Mouse (Mus musculus) lung, adult 2 months (tissue): ENCODE data around the gene Mapk7. TPM values are rescaled to one million over a fixed set of nuclear protein-coding genes. Genes with fewer than 3 reads are reported as not detected.

Source experiments
- DNase-seq: peaks from one replicate; pipeline ENCODE4 v3.0.0; 2022
- H3K4me1 ChIP-seq: fragments of 200-500 bp; 2 replicates; pipeline ENCODE4 v1.6.1; 2011; ENCODE audit warnings: low read length; ENCODE audit not compliant: control insufficient read depth, insufficient read depth
- H3K4me3 ChIP-seq: fragments of 200-500 bp; replicated peaks from 2 replicates; pipeline ENCODE3; 2011; ENCODE audit warnings: low read depth, mild to moderate bottlenecking, control low read depth, low read length; ENCODE audit errors: extremely low read depth
- CTCF ChIP-seq: fragments of 200-500 bp; IDR thresholded peaks from 2 replicates; pipeline ENCODE4 v1.5.1; 2011; ENCODE audit warnings: mild to moderate bottlenecking, low read length, control low read depth; ENCODE audit not compliant: insufficient read depth
- POLR2A ChIP-seq: fragments of 200-500 bp; IDR thresholded peaks from 2 replicates; pipeline ENCODE4 v1.6.1; 2011; ENCODE audit warnings: low read depth, mild to moderate bottlenecking, control low read depth, low read length, borderline replicate concordance; ENCODE audit errors: extremely low read depth
- WGBS: fragments of 180-500 bp; shearing (Covaris S2); methylation state at CpG from one replicate; pipeline ENCODE4 v1.1.7; 2018; 5-methylcytosine and 5-hydroxymethylcytosine counted together
- polyA plus RNA-seq: library from polyadenylated mRNA; depleted of rRNA; stranded (reverse); fragments of >200 nt; gene quantifications from 2 replicates; pipeline ENCODE4 v1.2.3, GENCODE M21; 2012; rRNA removed

Gene Mapk7
- 39.3 and 40.1 TPM in 2 replicates for polyA plus RNA-seq

DNA sequence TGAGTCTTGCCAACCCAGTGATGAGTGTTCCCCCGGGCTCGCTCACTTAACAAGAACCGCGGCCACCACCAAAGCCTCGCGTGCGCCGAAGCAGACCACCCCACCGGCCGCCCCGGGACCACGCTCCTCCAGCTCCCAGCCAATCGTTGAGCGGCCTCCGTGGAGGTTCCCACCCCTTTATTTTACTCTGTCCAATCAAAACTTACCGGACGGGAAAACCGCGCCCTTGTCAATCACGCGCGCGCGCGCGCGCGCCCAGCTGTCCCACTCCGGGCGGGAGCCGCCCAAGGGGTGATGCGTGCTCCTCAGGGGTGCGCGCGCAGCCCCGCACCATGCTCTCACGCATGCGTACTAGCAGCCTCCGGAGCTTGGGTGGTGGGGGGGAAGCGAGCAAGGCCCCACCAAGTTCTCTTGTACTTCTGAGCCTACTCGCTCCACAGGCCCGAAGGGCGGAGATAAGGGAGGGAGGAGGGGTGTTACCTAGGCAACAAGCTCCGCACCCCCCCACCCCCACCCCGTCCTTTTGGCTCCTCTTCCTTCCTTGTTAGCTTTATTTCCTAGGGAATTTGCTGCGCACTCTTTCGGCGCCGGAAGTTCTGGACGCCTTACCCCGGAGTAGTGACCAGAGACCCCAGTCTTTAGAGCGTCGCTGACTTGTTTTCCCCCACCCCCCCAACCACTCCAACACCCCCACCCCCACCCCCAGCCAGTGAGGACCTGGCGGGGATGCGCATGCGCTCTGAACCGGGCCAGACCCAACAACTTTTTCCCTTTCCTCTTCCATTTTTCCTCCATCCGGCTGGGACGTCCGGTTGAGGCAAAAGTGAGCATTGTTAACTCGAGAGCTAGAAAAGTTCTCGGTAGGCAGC, at the start of gene Mapk7:
Gene Mapk7, minus strand, starts transcription at position 278 of the 869 bp plus-strand sequence.
- Histone ChIP-seq H3K4me1 (peaks cover 7% of the 10 kb centered on the region), H3K4me3 (peak within 1 kb of the TSS; percentile 88)
- 0% methylated on average over 62 of the region's 62 CpGs for WGBS
- TF ChIP-seq POLR2A (peak; percentile 68; the same call in 1 of the 2 replicates), CTCF (no peak)
- peak; percentile 94 for DNase-seq

DNA sequence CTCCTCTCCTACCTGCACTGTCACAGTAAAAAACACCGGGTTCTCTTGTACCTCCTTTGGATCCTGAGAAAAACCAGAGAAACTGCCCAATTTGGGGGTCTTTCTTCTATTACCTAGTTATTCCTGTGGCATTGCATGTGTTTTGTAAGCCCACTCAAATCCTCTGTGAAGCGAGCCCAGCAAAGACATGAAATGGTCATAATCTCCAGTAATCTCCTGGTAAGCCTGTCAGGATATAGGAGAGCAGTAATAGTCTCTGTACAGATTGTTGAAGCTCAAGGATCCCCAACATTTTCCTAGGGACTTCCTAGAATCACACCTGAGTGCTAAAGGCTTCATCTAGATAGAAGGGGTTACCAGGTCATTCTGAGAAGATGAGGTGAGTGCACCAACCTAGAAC, 46.9 kb upstream of the Mapk7 start:
- WGBS = 92% methylated on average over 2 of the region's 2 CpGs
- Histone ChIP-seq H3K4me1 (peaks cover 40% of the 10 kb centered on the region), H3K4me3 (no peak overlapping the region)
- no peak for TF ChIP-seq POLR2A
- no peak for TF ChIP-seq CTCF
- DNase-seq = no peak

DNA sequence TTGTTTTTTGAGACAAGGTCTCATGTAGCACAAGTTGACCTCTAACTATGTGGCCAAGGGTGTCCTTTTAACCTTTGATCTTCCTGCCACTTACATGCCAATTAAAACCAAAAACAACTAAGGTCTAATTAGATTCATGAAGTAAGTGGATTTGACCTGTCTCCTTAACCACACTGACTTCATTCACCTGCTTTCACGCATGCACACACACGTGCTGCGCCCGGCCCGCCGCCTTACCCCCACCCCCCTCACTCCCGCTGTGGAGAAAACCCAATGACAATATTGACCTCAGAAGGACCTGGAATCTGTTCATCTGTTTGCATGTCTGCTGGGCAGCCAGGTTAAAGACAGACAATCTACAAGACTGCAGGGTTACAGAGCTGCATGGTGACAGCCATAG, 46.4 kb upstream of the Mapk7 start:
- H3K4me3 ChIP-seq = no peak overlapping the region
- peaks cover 44% of the 10 kb centered on the region for H3K4me1 ChIP-seq
- WGBS = 92% methylated on average over 7 of the region's 7 CpGs
- no peak for TF ChIP-seq POLR2A
- TF ChIP-seq CTCF = no peak
- DNase-seq = no peak

DNA sequence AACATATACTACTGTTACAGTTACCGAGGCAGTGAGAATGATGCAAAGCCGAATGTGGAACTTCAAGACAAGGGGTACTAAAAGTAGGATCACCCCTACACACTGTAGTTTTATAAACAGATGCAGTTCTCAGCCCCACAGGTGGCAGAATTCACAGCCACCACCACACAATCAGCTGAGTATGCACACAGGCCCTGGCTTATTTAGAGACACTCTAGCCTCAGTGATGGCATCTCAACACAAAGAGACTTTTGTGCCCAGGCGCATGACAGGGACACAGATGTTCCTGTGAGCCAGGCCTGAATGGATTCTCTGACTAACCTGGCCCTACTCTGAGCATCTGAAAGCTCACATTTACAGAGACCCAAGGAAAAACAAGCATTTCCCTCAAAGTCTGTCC, 43.2 kb upstream of the Mapk7 start:
- no peak for DNase-seq
- WGBS = 65% methylated on average over 3 of the region's 3 CpGs
- Histone ChIP-seq H3K4me1 (peaks cover 62% of the 10 kb centered on the region), H3K4me3 (no peak overlapping the region)
- no peak for TF ChIP-seq POLR2A
- no peak for TF ChIP-seq CTCF

DNA sequence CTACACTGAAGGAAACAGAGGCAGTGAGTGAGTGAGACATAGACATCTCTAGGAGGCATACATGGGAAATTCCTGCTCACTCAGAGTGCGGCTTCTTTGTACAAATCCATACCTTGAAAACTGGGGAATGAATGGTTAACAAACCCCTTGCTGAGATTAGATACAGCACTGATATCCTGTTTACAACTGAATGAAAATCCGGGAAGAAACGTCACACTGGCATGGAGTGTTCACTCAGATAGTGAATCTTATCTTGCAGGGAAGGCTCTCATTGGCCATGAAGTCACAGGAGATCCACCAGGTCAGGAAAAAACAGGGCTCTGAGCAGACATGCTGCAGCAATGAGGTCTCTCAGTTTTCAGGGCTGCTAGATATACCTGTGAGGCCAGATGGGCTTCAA, 42.7 kb upstream of the Mapk7 start:
- 42% methylated on average over 3 of the region's 3 CpGs for WGBS
- no peak for DNase-seq

DNA sequence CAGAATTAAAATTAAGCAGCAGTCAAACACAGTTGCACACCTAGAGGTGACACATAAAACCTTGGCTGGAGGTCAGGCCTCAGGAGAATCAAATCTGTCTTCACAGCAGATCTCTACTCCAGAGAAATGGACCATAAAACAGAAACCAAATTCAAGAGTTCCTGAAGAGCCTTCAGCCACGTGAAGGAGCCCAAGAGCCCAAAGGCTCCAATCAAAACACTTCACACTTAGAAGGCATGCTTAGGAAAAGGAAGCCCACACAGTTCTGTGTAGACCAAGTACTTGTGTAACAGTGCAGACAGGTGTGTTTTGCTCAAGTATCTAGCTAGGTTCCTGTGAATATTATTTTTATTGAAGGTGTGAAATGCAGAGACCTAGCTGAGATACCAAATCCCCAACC, 41.3 kb upstream of the Mapk7 start:
- TF ChIP-seq CTCF = no peak
- TF ChIP-seq POLR2A = no peak
- Histone ChIP-seq H3K4me3 (no peak overlapping the region), H3K4me1 (peaks cover 58% of the 10 kb centered on the region)
- 21% methylated on average over 1 of the region's 1 CpGs for WGBS
- peak; percentile 26 for DNase-seq

More for the DNA sequence above, 42.7 kb upstream of the Mapk7 start:
- Histone ChIP-seq H3K4me3 (no peak overlapping the region), H3K4me1 (peaks cover 61% of the 10 kb centered on the region)
- TF ChIP-seq CTCF (no peak), POLR2A (no peak)

DNA sequence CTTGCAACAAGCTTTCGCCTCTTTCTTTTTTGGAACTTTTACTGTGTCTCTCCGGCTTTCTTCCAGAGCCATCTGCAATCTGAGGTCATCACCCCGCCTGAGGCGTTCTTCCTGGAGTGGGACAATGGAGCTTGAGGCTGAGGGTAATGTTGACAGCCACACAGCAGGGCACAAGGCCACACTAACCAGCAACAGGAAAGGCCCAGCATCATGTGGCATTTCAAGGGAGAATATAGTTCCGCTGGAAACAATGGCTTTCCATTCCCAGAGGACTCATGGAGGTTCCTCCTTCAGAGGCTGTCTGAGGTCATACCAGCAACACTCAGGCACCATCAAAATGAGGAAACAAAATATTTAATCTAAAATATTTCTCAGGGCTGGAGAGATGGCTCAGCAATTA, 39.4 kb upstream of the Mapk7 start:
- WGBS = 46% methylated on average over 5 of the region's 5 CpGs

DNA sequence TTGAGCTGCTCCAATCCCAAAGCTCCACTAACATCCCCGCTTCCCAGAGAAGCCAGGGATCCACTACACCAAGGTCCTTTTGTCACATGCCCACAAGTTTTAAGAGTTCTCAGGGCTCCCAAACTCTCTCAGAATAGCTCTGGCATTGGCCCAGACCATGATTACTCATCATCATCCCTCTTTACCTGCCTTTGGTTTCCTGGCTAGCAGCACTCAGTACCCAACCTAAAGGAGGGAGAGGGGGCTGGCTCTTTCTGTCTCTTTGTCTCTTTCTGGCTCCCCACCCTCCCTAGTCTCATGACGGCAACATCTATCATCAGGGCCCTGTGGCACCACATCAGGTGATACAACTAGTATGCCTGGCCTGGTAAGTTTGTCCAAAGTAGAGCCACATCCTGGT, 38.6 kb upstream of the Mapk7 start:
- H3K4me1 ChIP-seq = peaks cover 72% of the 10 kb centered on the region
- 65% methylated on average over 2 of the region's 2 CpGs for WGBS
- DNase-seq = peak; percentile 33
- no peak for TF ChIP-seq POLR2A
- TF ChIP-seq CTCF = no peak
- no peak overlapping the region for H3K4me3 ChIP-seq

More for the DNA sequence above, 39.4 kb upstream of the Mapk7 start:
- peak; percentile 32 for DNase-seq
- H3K4me1 ChIP-seq = peaks cover 69% of the 10 kb centered on the region
- TF ChIP-seq POLR2A (peak; percentile 32; the same call in 1 of the 2 replicates), CTCF (no peak)
- H3K4me3 ChIP-seq = no peak overlapping the region

DNA sequence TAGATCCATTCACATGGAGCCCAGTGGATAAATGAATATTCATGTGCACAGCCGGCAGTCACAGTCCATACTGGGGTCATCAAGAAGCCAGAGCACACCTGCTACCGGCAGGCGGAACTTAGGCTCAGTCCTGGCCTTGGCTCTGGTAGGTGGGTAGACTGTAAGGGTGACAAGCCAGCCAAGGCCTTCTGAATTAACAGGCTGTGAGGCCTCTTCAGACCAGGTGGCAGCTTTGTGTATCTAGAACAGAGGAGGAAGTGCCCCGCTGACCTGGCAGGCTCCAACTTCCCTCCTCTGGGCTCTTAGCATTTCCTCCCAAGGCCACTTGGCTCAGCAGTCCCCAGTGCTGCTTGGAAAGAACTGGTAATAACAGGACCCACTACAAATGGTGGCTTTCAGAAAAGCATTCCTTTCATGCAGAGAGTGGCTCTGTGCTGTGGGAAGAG, 35.1 kb upstream of the Mapk7 start:
- no peak for TF ChIP-seq POLR2A
- TF ChIP-seq CTCF = no peak
- peaks cover 48% of the 10 kb centered on the region for H3K4me1 ChIP-seq
- no peak overlapping the region for H3K4me3 ChIP-seq
- peak; percentile 43 for DNase-seq
- WGBS = 30% methylated on average over 4 of the region's 4 CpGs

DNA sequence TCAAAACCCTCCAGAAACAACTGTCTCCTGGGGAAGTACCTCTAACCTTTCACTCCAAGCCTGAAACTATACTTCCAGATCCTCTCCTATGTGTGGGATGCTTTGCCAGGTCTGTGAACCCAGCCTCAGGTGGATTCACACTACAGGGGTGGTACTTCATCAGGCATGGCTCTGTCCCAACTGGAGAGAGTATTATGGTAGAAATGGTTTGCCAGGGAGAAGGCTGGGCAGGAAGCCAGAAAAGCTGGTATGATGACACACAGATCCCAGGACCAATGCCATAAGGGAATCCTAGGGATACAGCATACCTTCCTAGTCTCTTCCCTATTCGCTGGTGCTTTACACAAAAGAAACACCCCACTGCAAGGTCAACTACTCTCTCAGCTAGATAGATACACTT, 32.7 kb upstream of the Mapk7 start:
- TF ChIP-seq POLR2A (no peak), CTCF (no peak)
- DNase-seq = no peak
- H3K4me1 ChIP-seq = peaks cover 34% of the 10 kb centered on the region
- H3K4me3 ChIP-seq = no peak overlapping the region
- WGBS = 85% methylated on average over 1 of the region's 1 CpGs
